Comparison of ENCODE assay signal across 9 mouse cellular contexts in genomic region chr13:39440907-39441306, GRCm38 (mm10).
DNase-seq lines count a peak whose midpoint lies in the region; ATAC-seq and TF ChIP-seq lines count a peak whose summit lies in the region.
"Had no signal": no experiment of that assay in that cellular context is flagged by ENCODE, and none has a peak within 500 bp of the region (broad histone marks: within the 10 kb centered on the region; RNA-seq: fewer than 3 reads in every experiment).

No protein-coding gene starts in this region.

- peak; percentile 54 for TF ChIP-seq CTCF in C2C12 (IDR thresholded peaks at IDR 0.05; ENCODE audit: control insufficient read depth, insufficient read depth, insufficient read length)
- peak; percentile 92 for TF ChIP-seq CTCF in lung, embryonic 14.5 days (IDR thresholded peaks at IDR 0.05; ENCODE audit: low read depth)

- H3K36me3 ChIP-seq in C2C12 (ENCODE audit: control insufficient read depth, insufficient read depth): no peaks in the 10 kb centered on the region
- H3K36me3 ChIP-seq in lung, embryonic 14.5 days (ENCODE audit: insufficient read depth): no peaks in the 10 kb centered on the region
- H3K36me3 ChIP-seq: limb, embryonic 12.5 days had no signal

- ATAC-seq in common myeloid progenitor, adult 5-6 weeks (replicated peaks; ENCODE audit: low read depth, poor library complexity, severe bottlenecking): peak; percentile 98
- peak; percentile 44; the same call in 1 of the 2 replicates for ATAC-seq in lung, embryonic 14.5 days (ENCODE audit: insufficient read depth)

- no peaks in the 10 kb centered on the region for H3K4me1 ChIP-seq in lung, embryonic 14.5 days (ENCODE audit: insufficient read depth)
- H3K4me1 ChIP-seq: limb, embryonic 12.5 days had no signal

- H3K9me3 ChIP-seq in lung, embryonic 14.5 days (ENCODE audit: low read depth, low read length): no peaks in the 10 kb centered on the region
- H3K9me3 ChIP-seq: limb, embryonic 12.5 days had no signal

- no peak overlapping the region for H3K9ac ChIP-seq in lung, embryonic 14.5 days
- H3K9ac ChIP-seq: limb, embryonic 12.5 days had no signal

- no peaks in the 10 kb centered on the region for H3K27me3 ChIP-seq in C2C12 (ENCODE audit: control insufficient read depth, insufficient read depth, insufficient read length)
- H3K27me3 ChIP-seq in lung, embryonic 14.5 days (ENCODE audit: insufficient read depth, low read length): no peaks in the 10 kb centered on the region

- no peaks in the 10 kb centered on the region for H3K79me3 ChIP-seq in C2C12 (ENCODE audit: low read depth)

- peak; percentile 70 for DNase-seq in adipocyte (ENCODE audit: low spot score)
- DNase-seq in gastrocnemius, postnatal 25 days: peak; percentile 8
- DNase-seq in large intestine, adult 2 months (ENCODE audit: low read depth, low spot score): peak; percentile 8
- peak; percentile 84 for DNase-seq in lung, embryonic 14.5 days
- DNase-seq in right cerebral cortex, adult 18-20 months: peak; percentile 35
- DNase-seq in natural killer cell, adult 2 months (ENCODE audit: low spot score in 2 of 2): no peak

- WGBS in large intestine, adult 2 months: 15% methylated on average over 8 of the region's 8 CpGs
- WGBS in lung, embryonic 14.5 days: 16% methylated on average over 8 of the region's 8 CpGs

- no peaks in the 10 kb centered on the region for H3K79me2 ChIP-seq in C2C12 (ENCODE audit: control insufficient read depth, insufficient read depth)

- H3K4me2 ChIP-seq in lung, embryonic 14.5 days: no peak overlapping the region
- H3K4me2 ChIP-seq: limb, embryonic 12.5 days had no signal

- no peak overlapping the region for H3K27ac ChIP-seq in lung, embryonic 14.5 days (ENCODE audit: low read depth)
- H3K27ac ChIP-seq: limb, embryonic 12.5 days had no signal

- H3ac ChIP-seq in C2C12 (ENCODE audit: control insufficient read depth, insufficient read length, low read depth): no peak overlapping the region

- H3K4me3 ChIP-seq in C2C12 (ENCODE audit: insufficient read depth, poor library complexity, severe bottlenecking): no peak overlapping the region
- no peak overlapping the region for H3K4me3 ChIP-seq in lung, embryonic 14.5 days (ENCODE audit: low read depth, low read length)
- H3K4me3 ChIP-seq: limb, embryonic 12.5 days had no signal

TF ChIP-seq in C2C12, 6 proteins besides CTCF, POLR2A, EP300 and RAD21:
- TF ChIP-seq MYOD1 (IDR thresholded peaks at IDR 0.05; ENCODE audit: control insufficient read depth, insufficient read length, low read depth) (no peak), CEBPB (IDR thresholded peaks at IDR 0.05; ENCODE audit: low read depth) (no peak), MAX (IDR thresholded peaks at IDR 0.05) (no peak), MYOG (IDR thresholded peaks at IDR 0.05; ENCODE audit: control insufficient read depth, extremely low read depth, insufficient read length) (no peak), FOSL1 (IDR thresholded peaks at IDR 0.05; ENCODE audit: insufficient read depth, low read length, poor library complexity, severe bottlenecking) (no peak), USF1 (IDR thresholded peaks at IDR 0.05; ENCODE audit: low read depth) (no peak)

Comparison
In these comparisons a context has a peak if more than half of its experiments do, and no peak if none do; other contexts are left out.
1. DNase-seq: peak in adipocyte (single experiment), gastrocnemius, postnatal 25 days (single experiment), large intestine, adult 2 months (single experiment), lung, embryonic 14.5 days (single experiment) and right cerebral cortex, adult 18-20 months (single experiment); none in natural killer cell, adult 2 months (0 of 2).